In genomic region chr13:71157656-71158299, GRCm38 (mm10) we compare ENCODE assay signal across 11 mouse cellular contexts.
DNase-seq lines count a peak whose midpoint lies in the region; ATAC-seq and TF ChIP-seq lines count a peak whose summit lies in the region.
"Had no signal": no experiment of that assay in that cellular context is flagged by ENCODE, and none has a peak within 500 bp of the region (broad histone marks: within the 10 kb centered on the region; RNA-seq: fewer than 3 reads in every experiment).

No protein-coding gene starts in this region.

- no peak for TF ChIP-seq CTCF in gastrocnemius, adult 2 months (IDR thresholded peaks at IDR 0.05)
- TF ChIP-seq CTCF in stomach, postnatal 0 days (IDR thresholded peaks at IDR 0.05; ENCODE audit: low read depth): no peak

- WGBS in midbrain, embryonic 11.5 days: 25% methylated on average over 14 of the region's 14 CpGs
- WGBS in stomach, postnatal 0 days: 43% methylated on average over 14 of the region's 14 CpGs

- no peaks in the 10 kb centered on the region for H3K36me3 ChIP-seq in midbrain, embryonic 11.5 days (ENCODE audit: control insufficient read depth, insufficient read depth, low read length)
- no peaks in the 10 kb centered on the region for H3K36me3 ChIP-seq in stomach, postnatal 0 days (ENCODE audit: control insufficient read depth, insufficient read depth, low read length)

- TF ChIP-seq EP300 in stomach, postnatal 0 days (optimal IDR thresholded peaks at IDR 0.05): no peak

- peaks cover 35% of the 10 kb centered on the region for H3K4me1 ChIP-seq in midbrain, embryonic 11.5 days (ENCODE audit: control insufficient read depth, insufficient read depth, low read length)
- no peaks in the 10 kb centered on the region for H3K4me1 ChIP-seq in stomach, postnatal 0 days (replicated peaks; ENCODE audit: control insufficient read depth, insufficient read depth)
- H3K4me1 ChIP-seq: megakaryocyte, embryonic 14.5 days had no signal

- H3K27me3 ChIP-seq in midbrain, embryonic 11.5 days (ENCODE audit: control insufficient read depth, insufficient read depth, low read length): peaks cover 8% of the 10 kb centered on the region
- H3K27me3 ChIP-seq in stomach, postnatal 0 days (ENCODE audit: control insufficient read depth, insufficient read depth, low read length): no peaks in the 10 kb centered on the region
- H3K27me3 ChIP-seq: megakaryocyte, embryonic 14.5 days had no signal

- intact Hi-C loops in gastrocnemius, adult 2 months (cut with DNase I): no loop called here

- peak; percentile 3; the same call in 1 of the 2 replicates for ATAC-seq in midbrain, embryonic 11.5 days (ENCODE audit: low FRiP score)
- no peak for ATAC-seq in stomach, postnatal 0 days (ENCODE audit: low FRiP score, low TSS enrichment)
- no peak for ATAC-seq in megakaryocyte-erythroid progenitor cell, adult 5-6 weeks (replicated peaks; ENCODE audit: low FRiP score, low TSS enrichment, poor library complexity, severe bottlenecking)

- no peak overlapping the region for H3K27ac ChIP-seq in gastrocnemius, adult 2 months
- peak overlapping the region; percentile 30; the same call in 1 of the 2 replicates for H3K27ac ChIP-seq in midbrain, embryonic 11.5 days (ENCODE audit: low read depth, low read length)
- H3K27ac ChIP-seq in stomach, postnatal 0 days (replicated peaks): no peak overlapping the region

- peak overlapping the region; percentile 16; the same call in 1 of the 2 replicates for H3K9ac ChIP-seq in midbrain, embryonic 11.5 days (ENCODE audit: low read length)
- no peak overlapping the region for H3K9ac ChIP-seq in stomach, postnatal 0 days (ENCODE audit: low read length)

- H3K4me3 ChIP-seq in gastrocnemius, adult 2 months: peak overlapping the region; percentile 13; the same call in 1 of the 2 replicates
- H3K4me3 ChIP-seq in midbrain, embryonic 11.5 days (ENCODE audit: low read depth, low read length): no peak overlapping the region
- no peak overlapping the region for H3K4me3 ChIP-seq in stomach, postnatal 0 days (ENCODE audit: low read depth, low read length)
- H3K4me3 ChIP-seq: megakaryocyte, embryonic 14.5 days had no signal

- peak; percentile 17 for DNase-seq in gastrocnemius, adult 2 months
- no peak for DNase-seq in gastrocnemius, postnatal 25 days
- DNase-seq in right cerebral cortex, postnatal 4 days: peak; percentile 20
- no peak for DNase-seq in right cerebral cortex, postnatal 36 days (ENCODE audit: low spot score in 2 of 2)
- peak; percentile 91 for DNase-seq in midbrain, embryonic 11.5 days (ENCODE audit: low spot score, missing footprints)
- no peak for DNase-seq in stomach, postnatal 0 days (ENCODE audit: low spot score)
- no peak for DNase-seq in thymus, postnatal 36 days
- DNase-seq: thymus, adult 18-20 months had no signal

- peak overlapping the region; percentile 39 for H3K4me2 ChIP-seq in midbrain, embryonic 11.5 days
- 0 out of 2 replicates have a peak overlapping the region, but pooled peaks have one; percentile 3 for H3K4me2 ChIP-seq in stomach, postnatal 0 days (replicated peaks; ENCODE audit: low read depth)
- H3K4me2 ChIP-seq: liver, embryonic 11.5 days had no signal

- no peaks in the 10 kb centered on the region for H3K9me3 ChIP-seq in midbrain, embryonic 11.5 days (ENCODE audit: control insufficient read depth, low read length)
- no peaks in the 10 kb centered on the region for H3K9me3 ChIP-seq in stomach, postnatal 0 days (ENCODE audit: control insufficient read depth, low read length)

Comparison
In these comparisons a context has a peak if more than half of its experiments do, and no peak if none do; other contexts are left out.
1. DNase-seq: peak in gastrocnemius, adult 2 months (single experiment), right cerebral cortex, postnatal 4 days (single experiment) and midbrain, embryonic 11.5 days (single experiment); none in gastrocnemius, postnatal 25 days (single experiment), right cerebral cortex, postnatal 36 days (0 of 2), stomach, postnatal 0 days (single experiment) and thymus, postnatal 36 days (0 of 2).